Mouse (Mus musculus) CD8-positive naive resting alpha-beta T cell, adult 2 months (primary cell): ENCODE results near the gene Tpgs1.

ENCODE experiments used
- DNase-seq, 2 experiments: peaks; one replicate each; pipeline ENCODE4 v3.0.0; 2022; ENCODE audit warnings: low read depth in 2 of 2, low spot score in 2 of 2

Tpgs1 gene

GRCm38 (mm10) chr10:79712499-79713126 is 43.4 kb downstream of the Tpgs1 start:
- DNase-seq = peak; percentile 71 to 81

GRCm38 (mm10) chr10:79713163-79713562 is 44.0 kb downstream of the Tpgs1 start:
- no peak for DNase-seq

- DNase-seq = no peak
Measured at GRCm38 (mm10) chr10:79714996-79715395, 45.8 kb downstream of the Tpgs1 start.

GRCm38 (mm10) chr10:79716254-79716987 is 47.3 kb downstream of the Tpgs1 start, which contains the start of gene Hcn2:
Gene Hcn2 (plus strand): TSS chr10:79716634.
- DNase-seq = no peak

DNA sequence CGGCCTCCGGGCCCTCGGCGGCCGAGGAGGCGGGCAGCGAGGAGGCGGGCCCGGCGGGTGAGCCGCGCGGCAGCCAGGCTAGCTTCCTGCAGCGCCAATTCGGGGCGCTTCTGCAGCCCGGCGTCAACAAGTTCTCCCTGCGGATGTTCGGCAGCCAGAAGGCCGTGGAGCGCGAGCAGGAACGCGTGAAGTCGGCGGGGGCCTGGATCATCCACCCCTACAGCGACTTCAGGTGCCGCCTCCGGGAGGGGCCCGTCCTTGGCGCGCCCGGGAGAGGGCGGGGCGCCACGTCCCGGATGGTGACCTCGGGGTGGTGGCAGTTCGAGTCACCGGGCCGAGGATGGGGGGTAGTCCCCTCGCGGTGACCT is 47.8 kb downstream of the Tpgs1 start:
- no peak for DNase-seq

DNA sequence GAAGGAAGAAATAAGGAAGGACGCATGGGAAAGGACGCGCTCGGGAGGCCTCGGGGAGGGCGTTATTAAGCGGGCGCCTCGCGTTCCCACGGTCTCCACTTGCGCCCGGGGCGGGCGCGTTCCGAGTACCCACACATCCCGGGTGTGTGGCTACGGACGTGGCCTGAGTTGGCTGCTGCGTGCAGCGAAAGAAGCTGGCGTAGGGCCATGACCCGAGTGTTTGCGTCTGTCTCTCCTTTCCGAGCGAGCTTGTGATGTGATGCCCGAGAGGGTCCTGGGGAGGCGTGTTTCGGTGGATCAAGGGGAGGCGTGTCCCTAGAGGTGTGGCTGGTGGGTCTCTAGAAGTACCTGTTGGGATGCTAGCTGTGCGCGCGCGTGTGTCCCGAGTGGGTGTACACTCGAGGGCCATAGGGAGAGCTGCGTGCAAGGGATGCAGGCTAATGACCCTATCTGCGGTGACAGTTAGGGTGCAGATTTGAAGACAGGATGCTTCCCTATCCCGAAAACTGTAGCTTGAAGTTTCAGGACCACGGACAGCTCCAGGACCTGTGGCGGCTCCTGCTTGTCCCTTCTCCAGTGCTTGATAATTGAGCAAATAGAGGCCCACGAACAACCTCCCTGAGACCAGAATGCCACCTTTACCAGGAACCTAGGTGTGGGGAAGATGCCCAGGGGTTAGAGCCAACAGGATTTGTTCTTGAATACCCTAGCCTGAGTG is 48.6 kb downstream of the Tpgs1 start:
- peak in 1 of 2 experiments; percentile 35 for DNase-seq

DNA sequence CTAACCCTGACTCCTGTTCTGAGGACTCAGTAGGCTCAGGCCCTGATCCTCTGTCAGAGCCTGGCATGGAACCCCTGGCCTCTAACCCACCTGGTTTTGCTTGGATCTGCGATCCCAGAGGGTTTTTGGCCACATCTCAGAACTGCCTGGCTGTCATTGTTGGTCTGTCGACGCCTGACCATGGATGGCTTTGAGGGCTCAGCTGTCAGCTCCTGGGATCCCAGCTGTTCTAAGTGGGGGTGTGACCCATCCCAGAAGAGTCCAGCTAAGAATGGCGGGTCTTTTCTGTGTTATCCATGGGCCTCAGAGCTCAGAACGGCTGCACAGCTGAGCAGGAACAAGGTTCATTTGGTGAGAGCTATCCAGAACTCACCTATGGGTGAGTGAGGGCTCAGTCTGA is 51.9 kb downstream of the Tpgs1 start:
- DNase-seq = no peak

- no peak for DNase-seq
Measured at GRCm38 (mm10) chr10:79723047-79723446, 53.9 kb downstream of the Tpgs1 start.

DNA sequence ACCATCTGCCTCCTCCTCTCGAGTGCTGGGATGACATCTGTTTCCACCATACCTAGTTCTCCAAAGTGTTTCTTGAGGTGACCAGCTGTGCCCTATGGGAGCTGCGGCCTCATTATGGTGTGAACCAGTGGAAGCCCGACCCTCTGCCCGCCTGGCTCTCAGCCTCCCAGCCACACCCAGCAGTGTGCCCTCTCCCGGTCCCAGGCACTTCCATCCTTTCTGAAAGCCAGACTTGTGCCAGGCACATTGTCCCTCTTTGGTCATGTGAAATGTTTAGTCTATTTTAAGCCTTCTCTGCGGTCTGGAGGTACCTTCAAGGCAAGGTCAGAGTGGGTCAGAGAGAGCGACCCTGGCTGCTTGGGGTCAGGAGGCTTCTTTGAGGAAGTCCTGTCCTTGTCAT is 54.5 kb downstream of the Tpgs1 start:
- DNase-seq = no peak
